Mouse (Mus musculus) CD4-positive, CD25-positive, alpha-beta regulatory T cell, adult 4 months (primary cell): Measurements from ENCODE around the gene Tvp23b. TPM values are rescaled to one million over a fixed set of nuclear protein-coding genes. Genes with fewer than 3 reads are reported as not detected.

Experiments used
- ATAC-seq: one replicate; pipeline ENCODE4 v1.8.0; 2017
- polyA plus RNA-seq, 2 experiments: library from polyadenylated mRNA; unstranded; fragments of 100-300 nt; shearing (Covaris generic); gene quantifications; one replicate each; pipeline ENCODE4 v1.2.1; 2017

Gene Tvp23b
- polyA plus RNA-seq: 10 to 100 TPM; 57.6 to 61.6 TPM

DNA sequence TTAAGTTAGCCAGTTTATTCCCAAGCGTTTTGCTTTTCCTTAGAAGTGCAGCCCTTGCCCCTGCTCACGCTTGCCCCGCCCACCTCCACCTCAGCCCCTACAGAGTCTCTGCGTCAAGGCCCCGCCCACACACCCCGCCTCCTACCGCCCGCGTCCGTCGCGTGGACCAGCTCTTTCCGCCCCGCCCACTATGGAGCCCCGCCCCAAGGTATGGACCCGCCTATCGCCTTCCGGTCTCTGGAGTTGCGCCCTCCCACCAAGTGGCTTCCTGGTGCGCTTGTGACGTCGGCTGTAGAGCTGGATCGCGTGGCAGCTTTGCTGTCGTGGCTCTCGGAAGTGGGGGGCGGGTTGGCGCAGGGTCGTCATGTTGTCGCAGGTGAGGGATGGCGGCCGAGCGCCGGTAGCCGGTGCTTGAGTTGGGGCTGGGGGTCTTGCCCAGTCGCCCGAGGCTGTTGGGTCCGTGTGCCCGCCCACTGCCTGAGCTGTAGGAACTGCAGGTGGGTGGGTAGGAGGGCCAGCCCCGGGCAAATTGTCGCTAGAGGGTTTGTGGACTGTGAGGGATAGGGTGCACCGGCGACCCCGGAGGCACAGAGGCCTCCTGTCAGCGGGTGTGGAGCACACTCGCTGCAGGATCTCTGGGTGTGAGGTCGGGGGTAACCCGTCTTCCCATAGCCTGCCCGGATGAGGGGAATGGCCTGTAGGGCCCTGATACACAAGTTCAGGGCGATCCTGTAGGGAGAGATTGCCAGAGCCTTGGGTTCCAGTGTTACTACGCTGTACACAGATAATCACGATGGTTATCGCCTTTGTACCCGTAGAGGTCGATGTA lies at the start of gene Tvp23b:
Gene Tvp23b (plus strand): TSS at position 236 of the 829 bp plus-strand sequence.
- ATAC-seq: peak; percentile 92

DNA sequence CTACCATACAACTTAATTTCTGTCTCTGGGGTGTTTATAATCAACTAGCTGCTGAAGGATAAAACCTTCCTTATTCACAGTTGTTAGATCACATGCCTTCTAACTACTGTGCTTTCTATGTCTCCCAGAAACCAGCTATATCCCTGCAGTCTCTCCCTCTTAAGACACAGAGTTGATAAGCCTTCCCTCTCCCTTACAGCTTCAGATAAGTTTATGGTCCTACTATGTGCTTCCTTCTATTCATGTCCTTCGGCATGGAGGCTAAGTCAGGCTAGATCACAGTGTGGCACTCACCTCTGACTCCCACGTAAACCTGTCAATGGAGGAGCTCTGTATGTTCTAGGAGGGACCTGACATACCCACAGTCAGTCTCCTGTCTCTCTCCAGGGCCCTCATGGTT lies 48.9 kb upstream of the Tvp23b start:
- ATAC-seq: no peak

DNA sequence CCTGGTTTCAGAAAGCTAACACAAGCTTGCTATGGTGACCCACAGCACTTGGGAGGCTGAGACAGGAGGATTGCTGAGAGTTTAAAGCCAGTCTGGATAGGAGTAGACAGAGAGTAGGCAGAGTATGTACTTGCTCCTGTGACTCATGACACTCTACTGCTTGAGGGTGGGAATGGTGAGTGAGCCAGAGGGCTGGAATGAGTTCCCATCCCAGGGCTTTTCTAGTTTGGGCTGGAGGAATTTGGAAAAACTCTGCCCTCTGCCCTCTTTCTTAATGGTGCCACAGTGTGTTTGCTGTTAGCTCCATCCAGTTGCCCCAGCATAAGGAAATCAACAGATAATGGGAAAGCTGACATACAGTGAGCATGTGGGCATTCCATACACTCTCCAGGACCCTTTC lies 47.3 kb upstream of the Tvp23b start:
- ATAC-seq: no peak

DNA sequence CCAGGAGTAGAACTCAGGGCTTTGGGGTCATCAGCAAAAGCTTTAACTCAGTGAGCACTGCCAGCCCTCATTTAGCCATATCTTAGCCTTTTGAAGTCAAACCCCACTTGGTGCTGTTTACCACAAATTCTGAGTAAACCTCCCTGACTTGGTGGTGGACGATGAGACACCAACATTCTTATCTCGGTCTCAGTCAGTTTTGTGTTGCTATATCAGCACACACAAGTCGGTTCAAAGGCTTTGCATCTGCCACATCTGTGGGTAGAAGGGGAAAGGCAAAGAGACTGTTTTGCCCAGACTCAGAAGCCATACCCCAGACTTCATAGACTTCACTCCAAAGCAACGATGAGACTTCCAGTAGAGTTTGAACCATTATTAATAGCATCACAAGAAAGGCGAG lies 34.7 kb upstream of the Tvp23b start:
- ATAC-seq: no peak

DNA sequence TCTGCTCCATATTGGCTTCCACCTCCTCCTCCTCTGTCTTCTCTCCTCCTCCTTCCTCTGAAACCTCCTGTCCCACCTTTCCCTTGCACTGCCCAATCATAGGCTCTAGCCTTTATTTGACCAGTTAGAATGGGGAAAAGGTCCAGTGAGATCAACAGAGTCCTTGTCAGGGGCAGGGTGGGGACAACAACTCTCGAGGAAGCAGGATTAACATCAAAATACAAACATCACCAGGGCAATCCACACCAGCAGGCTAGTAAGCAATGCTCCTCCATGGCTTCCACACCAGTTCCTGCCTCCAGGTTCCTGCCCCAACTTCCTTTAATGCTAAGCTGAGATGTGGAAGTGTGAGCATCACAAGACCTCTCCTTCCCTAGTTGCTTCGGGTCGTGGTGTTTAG lies 33.5 kb upstream of the Tvp23b start:
- ATAC-seq: no peak

DNA sequence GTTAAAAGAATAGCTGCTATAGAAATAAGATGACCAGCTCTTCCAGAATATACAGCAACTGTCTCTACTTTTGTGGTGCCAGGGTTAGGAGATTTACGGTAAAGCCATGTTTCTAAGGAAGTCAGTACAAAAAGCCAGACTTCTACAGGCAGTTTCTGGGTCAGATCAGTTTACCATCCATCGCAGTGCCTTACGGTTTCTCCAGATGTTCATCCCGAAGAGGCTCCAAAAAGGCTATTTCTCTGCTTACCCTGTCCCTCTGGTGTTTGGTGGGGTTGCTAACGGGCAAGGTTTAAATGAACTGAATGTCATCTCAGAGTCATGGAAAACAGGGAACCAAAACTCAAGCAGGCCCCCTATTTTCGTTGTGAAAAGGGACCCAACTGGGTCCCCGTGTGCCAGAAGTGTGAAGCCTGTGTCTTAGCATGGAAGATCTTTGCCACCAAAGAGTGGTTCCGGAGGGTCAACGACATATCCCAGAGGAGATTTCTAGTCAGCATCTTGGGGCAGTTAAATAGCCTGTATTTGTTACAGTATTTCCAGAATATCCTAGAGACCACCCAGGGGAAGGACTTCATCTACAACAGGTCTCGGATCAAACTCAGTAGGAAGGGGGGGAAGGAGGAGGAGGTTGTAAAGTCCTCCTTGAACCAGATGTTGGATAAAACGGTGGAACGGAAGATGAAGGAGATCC lies 32.1 kb upstream of the Tvp23b start, which contains the start of gene Fbxw10:
Gene Fbxw10 (plus strand): TSS at position 109 of the 694 bp plus-strand sequence.
- peak; percentile 85 for ATAC-seq

DNA sequence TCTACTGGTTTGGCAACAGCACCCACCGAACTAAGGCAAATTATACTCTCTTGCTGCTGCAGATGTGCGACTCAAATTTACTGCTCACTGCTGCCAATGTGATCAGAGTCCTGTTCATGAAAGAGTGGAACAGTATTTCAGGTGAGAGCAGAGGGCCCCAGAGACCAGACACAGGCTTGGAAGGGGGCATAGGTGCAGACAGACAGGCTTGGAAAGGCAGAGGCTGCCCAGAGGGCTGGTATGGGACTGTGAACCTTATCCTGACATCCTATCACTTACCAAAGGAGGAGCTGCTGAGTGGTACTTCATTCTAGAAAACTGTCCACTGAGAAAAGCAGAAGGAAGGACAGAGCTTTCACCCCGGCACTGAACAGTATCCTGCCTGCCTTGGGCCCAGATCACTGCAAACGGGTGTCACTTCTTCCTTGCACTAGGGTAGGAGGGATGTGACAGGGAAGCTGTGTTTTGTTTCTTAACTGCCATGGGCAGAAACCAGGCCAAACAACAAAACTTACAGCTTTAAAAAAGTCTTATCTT lies 31.5 kb upstream of the Tvp23b start:
- no peak for ATAC-seq

DNA sequence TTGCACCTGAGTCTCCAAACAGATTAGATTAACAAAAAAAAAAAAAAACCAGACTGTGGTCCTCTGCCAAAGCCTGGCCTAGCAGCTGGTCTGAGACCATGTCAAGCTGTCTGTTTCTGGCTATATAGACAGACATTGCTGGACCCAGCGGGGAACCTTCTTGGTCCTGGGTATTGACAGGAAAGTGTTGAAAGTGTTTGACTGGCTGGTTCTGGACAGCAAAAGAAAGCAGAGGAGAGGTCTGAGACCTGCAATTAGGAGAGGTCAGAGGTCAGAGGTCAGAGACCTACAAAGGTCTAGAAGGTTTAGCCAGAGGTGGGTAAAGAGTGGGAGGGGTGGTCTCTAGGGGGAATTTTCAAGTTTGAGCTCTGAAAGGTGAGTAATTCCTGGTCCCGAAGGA lies 31.0 kb upstream of the Tvp23b start:
- no peak for ATAC-seq

DNA sequence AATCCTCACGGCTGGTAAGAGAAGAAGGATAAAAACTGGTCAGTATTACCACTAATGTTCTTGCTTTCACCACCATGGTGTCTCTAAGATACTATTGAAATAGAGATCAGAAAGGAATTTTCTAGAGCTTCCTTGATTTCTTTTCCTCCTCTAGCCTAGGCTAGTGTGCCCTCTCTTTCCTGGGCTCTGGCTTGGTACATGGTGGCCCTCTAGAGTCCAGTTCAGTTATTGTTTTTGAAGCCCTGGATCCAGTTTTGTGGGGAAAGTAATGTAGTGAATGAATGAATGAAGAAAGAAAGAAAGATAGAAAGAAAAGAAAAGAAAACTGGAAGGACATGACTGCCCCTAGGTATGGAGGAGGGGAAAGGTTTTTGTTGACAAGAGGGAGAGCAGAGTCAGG lies 28.1 kb upstream of the Tvp23b start:
- no peak for ATAC-seq

DNA sequence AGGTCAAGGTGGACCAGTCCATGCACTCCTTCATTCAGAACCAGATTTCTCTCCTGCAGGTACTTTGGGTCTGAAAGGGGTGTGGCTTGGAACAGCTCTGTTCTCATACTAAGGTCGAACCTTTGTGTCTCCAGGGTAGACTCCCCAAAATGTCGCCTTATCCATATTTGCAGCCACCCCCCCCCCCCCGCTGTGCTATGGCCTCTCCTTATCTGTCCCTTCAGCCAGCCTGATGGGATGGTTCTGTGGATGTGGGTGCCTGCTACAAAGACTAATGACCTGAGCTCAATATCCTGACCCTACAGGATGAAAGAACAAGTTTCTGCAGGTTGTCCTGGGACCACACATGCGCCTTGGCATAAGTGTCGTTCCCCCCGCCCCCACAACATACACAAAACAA lies 25.9 kb upstream of the Tvp23b start:
- ATAC-seq: no peak

DNA sequence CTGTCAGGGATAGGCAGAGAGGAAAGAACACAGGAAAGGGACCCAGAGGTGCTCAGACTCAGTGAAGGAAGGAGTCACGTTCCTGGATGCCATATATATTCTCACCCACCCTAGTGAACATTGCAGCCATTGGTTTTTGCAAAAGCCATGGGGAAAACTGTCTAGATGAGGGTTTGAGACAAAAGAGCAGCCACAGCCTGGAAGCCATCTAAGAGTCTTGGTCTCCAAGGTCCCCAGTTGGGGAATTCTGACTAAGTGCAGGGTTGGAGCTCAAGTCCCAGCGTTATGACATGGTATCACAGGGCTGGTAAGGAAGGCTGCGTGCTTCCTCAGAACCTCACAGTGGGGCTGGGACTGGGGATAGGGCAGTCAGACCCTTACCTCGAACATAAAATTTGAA lies 13.7 kb upstream of the Tvp23b start:
- no peak for ATAC-seq

DNA sequence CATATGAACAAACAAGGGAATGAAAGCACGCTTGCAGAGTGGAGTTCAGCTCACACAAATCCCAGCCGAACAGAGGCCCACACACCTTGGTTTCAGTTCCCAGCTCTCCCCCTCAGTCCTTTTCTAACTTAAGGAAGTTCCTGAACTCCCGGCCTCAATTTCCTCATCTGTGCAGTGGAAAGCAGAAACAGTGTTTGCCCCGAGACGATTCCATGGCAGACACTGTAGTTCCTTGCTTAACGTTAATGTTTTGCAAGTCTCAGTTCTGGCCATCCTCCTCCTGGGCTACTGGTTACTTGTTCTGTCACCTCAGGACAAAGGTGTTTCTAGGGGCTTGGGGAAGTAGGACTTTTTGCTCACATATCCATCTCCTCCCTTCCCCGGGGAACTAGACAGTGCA lies 12.6 kb upstream of the Tvp23b start:
- ATAC-seq: no peak

DNA sequence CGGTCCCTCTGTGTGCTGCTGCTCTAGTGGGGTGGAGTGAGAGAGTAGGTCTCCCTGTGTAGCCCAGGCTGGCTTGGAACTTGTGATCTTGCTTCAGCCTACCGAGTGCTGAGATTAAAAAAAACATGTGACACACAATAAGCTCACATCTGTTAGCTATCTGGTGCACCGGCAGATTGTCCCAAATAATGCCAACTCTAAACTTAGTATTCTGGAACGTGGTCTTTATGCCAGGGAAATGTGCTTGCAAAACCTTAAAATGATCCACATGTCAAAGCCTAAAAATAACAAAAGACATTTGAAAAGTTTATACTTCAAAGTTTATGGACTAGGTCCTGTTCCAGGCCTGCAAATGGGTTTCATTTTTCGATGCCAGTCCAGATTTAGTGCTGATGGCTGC lies 10.1 kb upstream of the Tvp23b start:
- no peak for ATAC-seq

DNA sequence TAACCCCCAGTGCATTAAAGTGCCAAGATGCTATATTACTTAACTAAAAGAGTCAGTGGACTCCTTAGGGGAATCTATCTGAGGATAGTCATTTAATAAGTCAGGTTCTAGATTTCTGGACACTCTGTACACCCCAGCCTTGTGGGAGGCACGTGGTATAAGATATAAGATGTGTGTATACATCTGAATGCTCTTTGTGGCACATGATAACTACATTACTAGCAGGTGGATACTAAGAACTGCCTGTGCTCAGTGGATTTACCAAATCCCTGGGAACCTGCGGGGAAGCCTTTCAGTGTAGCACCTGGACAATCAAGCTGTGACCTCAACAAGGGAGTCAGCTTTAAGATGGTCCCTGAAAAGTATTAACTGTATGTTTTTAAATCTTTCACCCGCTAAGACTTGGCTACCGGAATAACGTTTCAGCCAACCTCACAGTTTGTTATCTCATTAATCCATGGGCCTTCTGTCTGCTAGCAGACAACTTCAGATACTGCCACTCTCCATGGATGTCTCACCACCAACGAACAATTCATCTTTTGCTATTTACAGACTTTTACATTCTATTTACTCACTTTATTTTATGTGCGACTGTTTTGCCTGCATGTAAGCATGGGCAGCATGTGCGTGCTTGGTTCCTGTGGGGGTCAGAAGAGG lies 9.4 kb upstream of the Tvp23b start:
- no peak for ATAC-seq

DNA sequence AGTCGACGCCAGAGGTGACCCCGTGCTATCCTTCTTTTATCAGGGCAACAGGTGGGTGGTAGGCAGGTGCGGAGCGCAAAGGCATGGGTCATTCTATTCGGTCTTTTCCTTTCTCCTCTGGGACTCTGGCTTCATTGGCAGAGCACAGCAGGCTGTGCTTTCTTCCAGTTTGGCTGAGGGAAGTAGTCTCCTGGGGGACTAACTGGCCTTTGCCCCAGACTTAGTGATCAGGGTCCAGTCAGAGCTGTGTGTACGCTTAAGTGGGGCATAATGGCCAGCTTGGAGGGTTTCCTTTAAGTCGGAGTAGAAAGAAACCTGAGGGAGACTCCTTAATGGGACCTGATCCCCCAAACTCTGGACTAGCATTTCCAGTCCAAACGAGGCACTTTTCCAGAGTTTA lies 5.8 kb upstream of the Tvp23b start:
- ATAC-seq: no peak

DNA sequence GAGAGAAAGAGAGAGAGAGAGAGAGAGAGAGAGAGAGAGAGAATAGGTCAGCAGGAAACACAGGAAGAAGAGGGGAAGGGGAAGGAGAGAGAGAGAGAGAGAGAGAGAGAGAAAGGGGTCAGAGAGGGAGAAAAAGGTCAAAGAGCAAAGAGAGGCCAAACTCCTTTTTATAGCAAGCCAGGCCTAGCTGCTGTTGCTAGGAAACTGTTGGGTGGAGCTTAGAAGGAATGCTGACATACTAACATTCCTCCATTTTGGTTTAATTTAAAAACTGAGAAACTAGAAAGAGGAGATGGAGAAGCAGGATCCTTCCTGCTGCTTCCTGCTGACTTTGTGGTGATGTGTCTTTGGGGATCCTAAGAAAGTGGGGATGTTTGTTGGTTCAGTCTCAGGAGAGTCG lies 3.6 kb upstream of the Tvp23b start:
- no peak for ATAC-seq

DNA sequence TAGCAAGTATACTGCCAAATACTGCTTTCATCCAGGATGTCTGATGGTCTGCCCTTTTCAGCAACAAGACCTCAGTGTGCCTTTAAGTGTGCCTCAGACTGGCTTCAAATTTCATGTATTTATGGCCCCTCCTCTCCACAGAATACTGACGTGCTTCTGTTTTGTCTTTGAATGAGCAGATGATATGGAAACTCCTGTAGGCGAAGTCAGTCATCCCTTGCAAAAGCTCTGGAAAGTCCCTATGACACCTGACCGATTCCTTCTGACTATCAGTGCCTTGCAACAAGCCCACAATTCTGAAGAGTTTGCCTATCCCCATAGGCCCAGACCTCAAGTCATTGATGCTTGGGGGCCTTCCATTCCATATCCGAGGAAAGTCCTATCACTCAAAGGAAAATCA lies 2.8 kb upstream of the Tvp23b start:
- ATAC-seq: peak; percentile 8

DNA sequence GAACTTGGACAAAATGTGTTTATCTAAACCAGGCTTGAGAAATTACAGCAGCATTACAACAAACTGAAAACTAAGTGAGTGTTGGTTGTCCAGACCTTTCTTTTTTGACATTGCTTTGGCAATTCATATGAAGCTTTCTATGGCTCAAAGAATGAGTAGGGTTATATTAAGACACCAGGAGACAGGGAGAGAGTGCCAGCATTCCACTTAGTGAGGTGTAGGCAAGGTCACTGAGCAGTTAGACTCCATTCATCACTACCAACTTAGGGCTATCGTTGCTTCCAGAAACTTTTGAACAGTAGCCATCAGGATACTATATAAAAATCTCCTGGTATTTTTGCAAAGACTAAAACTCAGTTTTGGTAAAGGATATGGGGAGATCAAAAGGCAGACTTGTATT lies 1.9 kb upstream of the Tvp23b start:
- ATAC-seq: no peak

DNA sequence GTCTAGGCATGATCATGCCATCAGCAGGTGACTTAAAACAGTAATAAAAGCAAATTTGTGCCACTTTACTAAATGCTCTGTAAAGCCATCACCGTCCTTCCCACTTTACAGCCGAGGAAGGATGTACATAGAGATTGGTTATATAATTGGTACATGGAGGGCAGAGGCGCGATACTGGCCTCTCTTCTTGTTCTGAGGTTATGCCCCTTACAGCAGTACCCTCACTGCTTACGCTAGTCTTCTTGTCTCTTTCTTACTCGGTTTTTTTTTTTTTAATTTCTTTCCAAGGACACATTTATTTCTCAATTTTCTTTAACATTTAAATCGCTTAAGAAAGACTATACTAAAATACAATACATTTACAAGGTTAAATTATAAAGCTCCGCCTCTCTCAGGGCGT lies 527 bp upstream of the Tvp23b start:
- peak; percentile 15 for ATAC-seq

DNA sequence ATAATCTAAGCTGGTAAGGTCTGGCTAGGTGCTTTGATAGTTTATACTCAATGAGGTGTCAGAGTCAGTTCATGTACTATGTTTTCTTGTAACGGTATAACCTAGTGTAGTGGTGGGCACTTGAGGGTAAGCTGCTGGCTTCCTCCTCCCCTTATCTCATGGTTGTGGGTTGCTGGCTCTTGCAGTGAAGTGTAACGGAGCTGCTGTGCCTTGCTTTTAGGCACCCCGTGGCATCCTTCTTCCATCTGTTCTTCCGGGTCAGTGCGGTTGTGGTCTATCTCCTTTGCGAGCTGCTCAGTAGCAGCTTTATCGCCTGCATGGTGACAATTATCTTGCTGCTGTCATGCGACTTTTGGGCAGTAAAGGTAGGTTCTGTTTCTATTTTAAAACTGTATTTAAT lies 4.2 kb downstream of the Tvp23b start:
- ATAC-seq: no peak

DNA sequence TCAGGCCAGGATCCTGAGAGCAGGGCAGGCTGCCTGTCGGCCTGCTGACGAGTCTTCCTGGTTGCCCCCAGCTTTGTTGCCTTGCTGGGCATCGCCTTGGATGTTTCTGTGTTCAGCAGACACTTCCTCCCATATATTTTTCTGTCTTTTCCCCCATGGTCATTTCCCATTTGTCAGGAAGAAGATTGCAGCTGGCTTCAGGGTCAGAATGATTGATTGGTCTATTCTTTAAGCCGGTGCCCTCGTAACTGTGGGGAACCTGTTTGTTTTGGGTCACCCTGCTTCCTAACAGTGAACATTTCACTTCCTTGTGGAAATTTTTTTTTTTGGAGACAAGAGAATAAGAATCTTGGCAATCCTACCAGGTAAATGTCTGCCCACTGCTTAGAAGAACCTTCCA lies 6.1 kb downstream of the Tvp23b start:
- ATAC-seq: no peak

DNA sequence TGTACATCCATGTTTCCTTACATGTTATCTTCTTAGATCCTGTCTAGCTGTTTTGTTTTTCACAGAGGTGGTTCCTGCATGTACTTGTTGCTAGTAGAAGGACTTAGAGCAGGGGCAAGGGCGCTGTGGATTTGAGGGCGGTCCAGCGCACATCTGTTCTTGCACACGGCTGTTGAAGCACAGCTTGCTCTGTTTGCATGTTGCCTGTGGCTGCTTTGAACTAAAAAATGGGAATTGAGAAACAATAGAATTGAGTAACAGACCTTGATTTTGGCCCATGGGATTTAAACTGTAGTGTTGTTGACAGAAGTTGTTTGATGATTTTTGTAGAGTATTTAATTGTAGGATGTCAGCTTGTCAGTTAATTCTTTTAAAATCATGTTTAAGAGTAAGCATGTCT lies 11.5 kb downstream of the Tvp23b start:
- ATAC-seq: no peak

DNA sequence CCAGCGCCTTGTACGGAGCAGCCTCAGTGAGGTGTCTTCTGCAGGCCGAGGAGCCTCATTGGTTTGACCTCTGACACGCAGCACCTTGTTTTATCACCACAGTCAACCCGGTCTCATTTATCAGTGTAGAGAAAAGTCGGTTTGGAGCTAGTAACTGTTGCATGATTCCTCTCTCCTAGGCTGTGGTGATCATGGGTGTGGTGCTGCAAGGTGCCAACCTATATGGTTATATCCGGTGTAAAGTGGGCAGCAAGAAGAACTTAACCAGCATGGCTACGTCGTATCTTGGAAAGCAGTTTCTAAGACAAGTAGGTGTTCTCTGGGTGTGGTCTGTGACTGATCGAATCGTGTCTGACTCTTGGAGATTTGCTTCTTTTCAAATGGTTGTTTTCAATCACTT lies 12.5 kb downstream of the Tvp23b start:
- ATAC-seq: no peak
